Mouse (Mus musculus) lung, postnatal 36 days (tissue): ENCODE measurements around the gene Rgl1.

ENCODE experiments used
- DNase-seq: peaks from one replicate; pipeline ENCODE4 v3.0.0; 2022; ENCODE audit warnings: mixed read lengths

Gene Rgl1

DNA sequence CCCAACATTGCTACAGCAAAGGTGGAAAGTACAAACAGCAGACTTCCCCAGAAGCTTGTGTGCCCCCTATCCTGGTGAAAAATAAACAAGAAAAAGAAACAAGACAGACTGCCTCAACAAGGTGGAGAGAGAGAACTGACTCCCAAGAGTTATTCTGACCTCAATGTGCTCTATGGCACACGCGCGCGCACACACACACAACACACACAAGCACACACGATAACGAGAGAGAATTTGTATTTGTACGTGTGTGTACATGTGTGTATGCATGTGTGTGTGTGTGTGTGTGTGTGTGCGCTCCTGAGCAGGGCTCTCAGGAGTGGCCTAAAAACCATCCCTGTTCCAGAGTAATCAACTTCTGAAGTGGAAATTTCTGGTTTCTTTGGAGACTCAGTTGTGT, 18.5 kb upstream of the Rgl1 start:
- DNase-seq, result no peak

DNA sequence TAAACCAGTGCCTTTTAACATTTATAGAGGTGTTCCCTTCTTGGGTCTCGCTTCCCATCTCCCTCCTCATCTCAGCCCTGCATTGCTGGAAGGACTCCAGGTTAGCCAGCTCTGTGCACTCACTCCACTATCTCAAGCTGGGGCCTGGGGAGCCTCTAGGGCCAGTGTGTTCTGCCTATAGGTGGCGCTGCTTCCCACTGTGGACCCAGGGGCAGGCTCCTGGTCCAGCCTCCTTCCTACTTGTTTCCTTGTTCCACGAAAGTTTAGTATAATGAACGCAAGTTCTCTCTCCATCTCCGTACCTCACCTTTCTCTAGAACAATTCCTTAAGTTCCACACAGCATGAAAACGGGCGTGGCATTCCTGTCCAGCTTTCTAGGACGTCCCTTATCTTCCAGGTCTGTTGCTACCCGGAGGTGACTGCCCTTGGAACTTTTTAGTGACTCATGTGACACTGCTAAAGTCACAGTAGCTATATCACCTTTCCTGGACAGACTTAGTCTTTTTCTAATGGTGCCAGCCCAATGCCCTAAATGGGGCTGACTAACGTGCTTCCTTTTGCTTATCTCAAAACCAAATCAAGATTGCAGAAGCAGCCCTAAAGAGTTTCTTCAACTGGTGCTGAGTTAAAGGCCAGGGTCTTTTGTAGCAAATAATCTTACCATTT, 13.1 kb upstream of the Rgl1 start:
- DNase-seq, result peak; percentile 84

DNA sequence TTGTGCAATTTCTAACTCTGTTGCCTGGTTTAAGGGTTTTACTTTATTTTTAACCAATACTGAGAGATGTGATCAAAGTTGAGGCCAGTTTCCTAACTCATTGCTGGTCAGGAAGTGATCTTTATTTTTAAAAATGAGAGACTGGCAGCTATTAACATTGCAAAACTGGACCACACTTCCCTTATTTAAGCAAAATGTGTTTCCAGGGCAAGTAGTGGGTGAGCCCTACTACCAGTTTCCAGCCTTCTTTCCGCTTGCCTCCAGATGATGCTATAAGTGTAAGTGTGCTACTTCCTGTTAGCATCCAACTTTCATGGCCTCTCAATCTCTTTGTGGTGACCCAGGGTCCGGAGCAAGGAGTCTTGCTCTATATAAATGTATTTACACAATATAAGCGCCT, 8.4 kb upstream of the Rgl1 start:
- peak; percentile 16 for DNase-seq

DNA sequence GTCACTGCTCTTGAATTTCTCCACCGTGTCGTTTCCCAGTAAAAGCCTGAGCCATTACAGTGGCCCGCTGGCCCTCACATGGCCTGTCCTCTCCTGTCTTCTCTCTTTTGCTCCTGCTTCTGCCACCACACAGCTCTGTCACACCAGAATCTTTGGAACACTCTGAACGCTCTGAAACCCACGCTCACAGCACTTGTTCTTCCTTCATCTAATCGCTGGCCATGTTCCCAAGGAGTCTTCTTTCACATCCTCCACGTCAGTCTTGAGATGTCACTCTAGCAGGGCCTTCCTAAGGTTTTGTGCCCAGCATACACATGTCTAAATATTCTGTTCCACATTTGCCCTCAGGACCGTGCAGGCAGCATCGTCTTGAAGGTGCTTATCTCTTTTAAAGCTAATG, 4.9 kb upstream of the Rgl1 start:
- no peak for DNase-seq

DNA sequence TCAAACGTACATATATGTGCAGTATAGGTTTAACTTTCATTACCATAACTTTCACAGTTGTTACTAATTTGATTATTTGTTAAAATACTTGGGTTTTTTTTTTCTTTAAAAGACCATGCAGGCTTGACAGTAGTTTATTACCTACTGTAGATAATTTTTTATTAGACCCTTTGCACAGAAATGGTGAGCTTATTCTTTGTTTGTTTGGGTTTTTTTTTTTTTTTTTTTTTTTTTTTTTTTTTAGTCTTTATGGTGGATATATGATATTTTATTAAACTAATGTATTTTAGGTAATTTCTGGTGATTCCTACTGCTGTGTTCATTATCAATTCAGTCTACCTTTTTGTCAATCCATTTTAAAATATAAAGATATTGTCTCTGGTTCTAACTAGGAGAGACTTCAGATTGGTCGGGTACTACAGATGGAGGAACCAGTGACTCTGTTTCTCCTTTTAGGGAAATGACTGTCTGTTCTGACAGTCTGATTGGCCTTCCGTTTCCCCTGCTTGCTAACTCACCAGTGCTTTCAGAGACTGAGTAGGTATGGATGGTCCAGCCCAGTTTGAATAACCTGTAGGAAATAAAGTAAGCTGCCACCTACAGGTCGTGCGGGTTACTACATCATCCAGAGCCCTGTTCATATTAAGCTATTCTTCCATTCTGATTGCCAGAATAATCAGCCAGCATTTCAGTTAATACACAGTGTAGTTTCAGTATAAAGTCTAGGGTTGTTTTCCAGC, 1.8 kb upstream of the Rgl1 start:
- DNase-seq, result peak; percentile 95

DNA sequence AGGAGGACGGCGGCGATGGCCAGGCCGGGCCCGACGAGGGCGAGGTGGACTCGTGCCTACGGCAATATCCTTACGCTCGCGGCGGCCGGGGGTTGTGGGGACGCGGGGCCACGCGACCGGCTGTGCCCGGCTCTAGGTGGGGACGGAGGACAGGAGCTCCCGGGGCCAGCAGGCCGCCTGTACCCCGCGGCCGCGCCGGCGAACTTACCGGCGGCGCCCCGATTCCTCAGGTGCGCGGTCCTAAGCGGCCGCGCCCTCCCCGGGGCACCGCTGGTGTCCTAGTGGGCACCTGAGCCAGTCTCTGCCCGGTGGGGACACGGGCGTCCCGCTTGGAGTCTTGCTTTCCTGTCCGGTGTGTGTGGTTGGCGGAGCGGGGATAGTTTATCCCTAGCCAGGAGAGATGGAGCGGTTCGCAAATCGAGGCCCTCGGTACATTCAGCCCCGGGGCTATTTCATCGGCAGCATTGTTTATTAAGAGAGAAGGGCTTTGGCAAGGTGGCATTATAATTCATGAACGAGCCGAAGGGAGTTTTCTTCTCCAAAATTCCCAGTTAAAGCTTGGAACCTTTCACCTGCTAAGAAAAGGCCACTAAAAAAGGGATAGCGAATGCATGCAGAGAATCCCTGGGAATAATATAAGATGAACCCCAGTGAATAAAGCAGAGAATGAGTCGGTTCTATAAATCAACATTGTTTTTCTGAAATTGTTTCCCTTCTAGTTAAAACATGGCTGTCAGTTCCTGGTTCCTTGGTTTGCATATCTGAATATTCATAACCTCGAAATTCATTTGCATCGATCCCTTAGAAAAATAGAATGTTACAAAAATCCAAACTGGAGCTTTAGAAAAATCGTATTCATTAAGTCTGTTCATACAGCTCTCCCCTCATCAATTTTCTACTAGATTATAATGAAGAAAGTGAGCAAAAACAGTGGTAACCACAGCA, 925 bp upstream of the Rgl1 start:
- DNase-seq, result peak; percentile 30

DNA sequence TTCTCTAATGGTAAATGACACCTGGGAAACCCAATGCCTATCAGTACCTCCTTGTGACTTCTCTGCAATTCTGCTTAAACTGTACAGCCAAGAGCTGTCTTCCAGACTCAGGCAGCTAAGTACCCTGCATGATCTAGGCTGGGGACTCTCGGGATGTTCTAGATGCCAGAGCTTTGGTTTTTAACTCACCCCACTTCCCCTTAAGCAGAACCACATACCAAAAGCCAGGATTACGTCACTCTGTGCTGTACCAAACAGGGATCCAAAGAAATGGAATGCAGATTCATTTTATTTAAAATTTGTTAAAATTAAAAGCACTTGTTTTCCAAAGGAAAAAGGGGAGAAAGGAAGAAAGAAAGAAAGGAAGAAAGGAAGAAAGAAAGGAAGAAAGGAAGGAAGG, 4.4 kb downstream of the Rgl1 start:
- no peak for DNase-seq

DNA sequence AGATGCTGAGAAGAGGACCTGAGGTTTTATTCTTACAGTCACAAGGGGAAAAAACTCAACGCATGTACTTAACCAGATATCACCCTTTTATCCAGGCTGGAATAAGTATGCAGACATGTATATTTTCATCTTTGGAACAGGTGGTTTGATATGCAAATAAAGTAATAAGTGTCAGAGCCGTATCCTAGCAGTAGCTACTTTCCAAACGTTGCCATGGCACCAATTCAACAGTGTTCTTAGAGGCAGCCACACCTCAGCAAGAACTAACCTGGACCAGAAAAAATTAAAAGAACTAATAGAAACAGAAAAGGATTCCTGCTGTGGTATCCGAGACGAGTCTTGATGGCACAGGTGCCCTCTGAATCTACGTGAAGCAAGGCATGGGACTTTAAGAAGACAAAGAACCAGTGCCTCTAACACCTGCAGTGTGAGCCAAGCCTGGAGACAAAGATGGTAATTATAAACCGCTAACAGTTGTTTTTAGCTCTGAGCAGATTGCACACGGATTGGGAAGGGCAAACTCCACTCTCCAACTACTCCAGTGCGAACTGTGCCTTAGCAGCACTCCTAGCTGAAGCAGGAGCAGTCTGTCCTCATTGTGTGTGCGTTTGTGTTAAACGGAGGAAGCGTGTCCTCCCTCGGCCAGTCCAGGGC, 15.7 kb downstream of the Rgl1 start, which contains the start of gene Apobec4:
Gene Apobec4, plus strand, starts transcription at position 240 of the 654 bp plus-strand sequence.
- DNase-seq, result peak; percentile 30

DNA sequence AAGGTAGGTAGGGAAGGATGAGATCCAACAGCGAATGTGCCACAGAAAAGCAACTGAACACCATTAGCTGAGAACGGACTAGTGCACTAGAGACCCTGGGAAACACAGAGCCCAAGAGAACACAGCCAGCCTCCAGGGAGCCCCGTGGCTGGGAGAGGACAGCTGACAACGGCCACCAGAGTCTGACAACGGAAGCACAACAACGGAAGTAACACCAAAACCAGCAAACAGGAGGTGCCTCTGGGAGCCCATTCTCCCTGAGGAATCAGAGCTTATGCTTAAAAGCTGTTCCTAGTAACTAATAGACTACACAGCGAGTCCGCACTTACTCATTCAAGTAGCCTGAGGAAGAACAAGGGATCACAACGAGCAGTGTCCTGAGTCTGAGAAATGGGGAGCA, 16.9 kb downstream of the Rgl1 start:
- peak; percentile 13 for DNase-seq

DNA sequence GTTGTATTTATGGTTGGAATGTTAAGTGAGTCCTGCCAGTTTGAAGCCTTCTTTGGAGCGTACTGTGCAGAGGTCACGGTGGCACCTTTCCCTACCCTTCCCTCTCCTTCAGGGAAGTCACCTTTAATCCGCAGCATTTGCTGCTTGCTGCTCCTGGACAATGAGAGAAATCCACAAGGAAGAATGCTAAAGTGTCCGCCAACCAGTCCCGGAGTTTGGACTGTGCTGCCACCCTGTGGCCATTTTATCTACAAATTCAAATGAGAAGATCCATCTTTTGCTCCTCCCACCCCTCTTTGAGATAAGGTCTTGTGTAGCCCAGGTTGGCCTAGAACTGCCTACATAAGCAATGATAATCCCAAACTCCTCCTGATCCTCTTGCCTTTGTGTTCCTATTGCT, 19.7 kb downstream of the Rgl1 start:
- peak; percentile 95 for DNase-seq

DNA sequence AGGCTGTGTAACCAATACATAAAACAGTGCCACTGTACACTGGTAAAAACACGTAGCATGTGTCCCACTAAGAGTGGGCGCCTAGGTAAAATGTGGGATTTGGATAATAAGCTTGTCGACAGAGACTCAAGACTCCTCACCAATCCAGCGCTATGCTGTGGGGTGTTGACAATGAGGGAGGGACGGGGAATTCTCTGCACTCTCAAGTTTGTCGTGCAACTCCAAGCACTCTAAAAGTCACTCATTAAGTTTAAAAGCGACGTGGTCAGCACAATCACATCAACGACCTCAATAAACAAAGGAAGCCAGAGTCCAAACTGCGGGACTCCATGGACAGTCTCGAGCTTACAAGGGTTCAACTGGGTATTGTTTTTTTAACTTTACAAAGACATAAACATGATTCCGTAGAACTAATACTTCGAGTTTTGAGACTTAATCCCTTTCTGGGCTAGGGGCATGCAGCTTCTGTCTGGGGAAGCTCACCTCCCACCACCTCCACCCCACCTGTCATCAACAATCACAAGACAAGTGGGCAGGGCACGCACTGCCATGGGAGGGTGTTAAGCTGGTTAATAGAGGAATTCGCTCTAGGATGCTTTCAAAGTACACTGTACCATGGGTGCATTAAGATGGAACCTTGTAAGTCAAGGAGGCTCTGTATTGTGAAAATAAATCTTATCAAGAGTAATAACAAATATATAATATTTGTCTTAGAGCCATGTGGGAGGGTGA, 22.9 kb downstream of the Rgl1 start:
- no peak for DNase-seq

DNA sequence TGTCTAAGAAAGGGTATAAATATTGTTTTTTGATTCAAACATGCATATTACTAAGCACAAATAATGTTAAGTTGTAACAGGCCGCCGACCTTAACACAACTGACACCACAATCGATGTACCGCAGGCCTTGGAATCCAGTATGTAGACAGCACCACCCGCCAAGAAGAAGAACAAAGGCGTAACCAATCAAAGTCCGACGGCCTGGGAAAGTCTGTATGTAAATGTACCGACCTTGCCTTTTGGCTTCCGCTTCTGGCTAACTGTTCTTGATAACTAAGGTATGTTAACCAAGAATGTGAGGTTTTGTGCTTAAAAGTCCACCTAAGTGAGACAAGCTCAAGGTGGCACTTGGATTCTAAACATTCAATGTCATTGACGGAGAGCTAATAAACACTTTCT, 26.8 kb downstream of the Rgl1 start:
- no peak for DNase-seq

DNA sequence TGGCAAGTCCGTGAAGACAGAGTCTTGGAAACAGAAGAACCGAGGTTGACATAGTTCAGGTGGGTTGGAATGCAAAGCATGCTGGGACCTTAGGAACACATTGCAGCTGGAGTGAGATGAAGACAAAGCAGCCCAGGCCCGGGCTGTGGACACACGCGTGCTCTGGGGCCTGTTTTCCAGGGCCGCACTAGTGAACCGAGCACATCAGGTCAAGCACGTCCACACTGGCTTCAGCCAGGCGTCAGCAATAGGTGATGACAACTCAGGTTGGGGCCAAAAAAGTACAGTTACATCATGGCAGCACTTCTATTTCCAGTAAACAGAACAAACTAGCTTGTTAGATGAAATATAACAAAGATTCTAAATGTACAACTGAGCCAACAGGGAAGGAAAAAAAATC, 27.4 kb downstream of the Rgl1 start:
- DNase-seq, result no peak

DNA sequence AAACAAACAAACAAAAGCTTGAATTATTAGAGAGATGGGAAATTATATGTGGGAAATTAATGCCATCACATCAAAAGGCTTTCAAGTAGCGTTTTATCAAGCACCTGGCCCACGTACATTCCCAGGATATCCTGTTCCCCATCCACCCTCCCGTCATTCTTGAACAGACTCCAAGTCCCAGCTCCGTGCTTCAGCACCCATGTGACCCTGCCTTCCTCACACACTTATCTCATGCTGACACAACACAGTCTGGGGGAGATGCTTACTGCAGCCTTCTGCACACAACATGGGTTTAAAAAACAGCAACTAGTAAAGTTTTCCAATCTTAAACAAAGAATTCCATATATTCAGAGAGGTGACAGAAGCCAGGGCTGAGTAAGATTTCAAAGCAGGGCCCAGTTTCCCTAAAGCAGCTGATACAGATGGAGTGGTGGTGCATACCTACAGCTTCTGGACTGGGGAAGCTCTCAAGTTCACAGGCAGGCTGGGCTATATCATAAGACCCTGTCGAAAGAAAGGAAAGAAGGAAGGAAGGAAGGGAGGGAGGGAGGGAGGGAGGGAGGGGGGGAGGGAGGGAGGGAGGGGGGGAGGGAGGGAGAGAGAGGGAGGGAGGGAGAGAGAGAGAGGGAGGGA, 38.4 kb downstream of the Rgl1 start:
- DNase-seq, result peak; percentile 46

DNA sequence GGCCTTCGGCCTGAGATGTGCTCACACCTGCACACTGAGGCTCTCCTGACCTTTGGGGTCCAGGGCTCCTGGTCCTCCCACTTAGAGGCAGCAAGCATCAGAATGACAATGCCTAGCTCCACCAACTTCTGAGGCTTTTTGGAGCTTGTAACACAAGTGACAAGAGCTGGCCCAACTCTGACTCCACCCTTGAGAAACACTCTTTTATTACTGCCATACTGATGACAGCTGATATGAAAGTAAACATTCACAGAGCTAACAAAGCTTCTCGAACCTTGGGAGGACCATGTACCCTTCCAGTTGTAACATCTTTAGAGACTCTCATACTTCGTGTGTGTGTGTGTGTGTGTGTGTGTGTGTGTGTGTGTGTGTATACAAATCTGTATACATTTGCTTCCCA, 40.1 kb downstream of the Rgl1 start:
- DNase-seq, result no peak

DNA sequence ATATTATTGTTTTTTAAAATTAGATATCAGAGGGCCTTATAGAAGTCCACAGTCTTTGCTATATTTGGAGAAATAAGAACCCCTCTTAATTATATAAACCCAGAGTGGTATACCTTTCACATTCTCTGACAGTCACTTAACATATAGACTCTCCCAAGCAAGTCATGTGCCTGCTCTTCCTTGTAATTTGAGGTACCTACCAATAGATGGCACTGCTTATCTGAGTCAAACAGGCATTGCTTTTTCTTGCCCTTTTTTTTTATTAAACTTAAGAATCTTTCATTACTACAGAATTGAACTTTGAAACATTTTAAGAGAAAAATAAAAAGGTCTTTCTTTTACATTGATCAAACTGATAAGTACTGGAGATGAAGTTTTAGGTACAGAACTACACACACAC, 41.9 kb downstream of the Rgl1 start:
- DNase-seq, result no peak

DNA sequence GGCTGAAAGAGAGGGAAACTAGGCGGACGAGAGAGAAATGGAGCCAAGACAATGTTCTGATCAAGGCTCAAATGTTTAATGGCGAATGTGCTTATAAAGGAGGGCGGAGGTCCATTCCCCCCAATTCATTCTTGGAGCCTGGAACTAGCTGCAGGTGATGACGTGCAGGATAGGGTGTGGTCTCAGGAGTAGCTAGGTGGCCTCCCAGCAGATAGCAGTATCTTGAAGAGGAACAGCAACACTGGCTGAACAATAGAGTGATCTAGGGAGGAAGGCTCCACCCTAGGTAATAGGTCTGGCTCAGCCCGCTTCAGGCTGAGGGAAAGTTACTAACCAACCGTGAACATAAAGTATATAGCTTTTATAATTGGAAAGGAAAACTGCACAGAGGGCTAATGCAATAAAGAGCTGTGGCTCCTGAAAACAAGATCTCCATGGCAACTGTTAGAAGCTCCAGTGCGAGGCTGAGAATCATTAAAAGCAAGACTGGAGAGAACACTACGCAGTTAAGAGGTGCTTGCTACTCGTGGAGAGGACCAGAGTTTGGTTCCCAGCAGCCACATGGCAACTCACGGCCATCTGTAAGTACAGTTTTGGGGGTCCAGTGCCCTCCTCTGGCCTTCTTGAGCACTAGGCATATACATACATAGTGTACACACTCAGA, 44.5 kb downstream of the Rgl1 start:
- DNase-seq, result no peak

DNA sequence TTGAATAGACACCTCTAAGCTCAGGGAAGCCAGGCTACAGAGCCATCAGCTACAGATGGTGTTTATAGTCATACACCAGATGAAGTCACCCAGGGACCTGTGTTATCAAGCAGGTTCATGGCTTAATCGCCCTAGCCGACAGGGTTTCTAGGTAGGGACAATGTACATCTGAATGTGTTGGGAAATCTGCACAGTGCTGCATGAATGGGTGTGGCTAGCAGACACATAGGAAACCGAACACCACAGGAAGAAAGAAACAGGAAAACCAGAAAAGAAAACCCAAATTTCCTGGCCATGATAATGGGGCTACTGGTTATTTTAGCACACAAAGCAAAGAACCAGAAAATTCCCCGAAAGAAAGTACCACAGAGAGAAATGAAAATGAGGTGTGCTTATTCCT, 45.2 kb downstream of the Rgl1 start:
- DNase-seq, result no peak

DNA sequence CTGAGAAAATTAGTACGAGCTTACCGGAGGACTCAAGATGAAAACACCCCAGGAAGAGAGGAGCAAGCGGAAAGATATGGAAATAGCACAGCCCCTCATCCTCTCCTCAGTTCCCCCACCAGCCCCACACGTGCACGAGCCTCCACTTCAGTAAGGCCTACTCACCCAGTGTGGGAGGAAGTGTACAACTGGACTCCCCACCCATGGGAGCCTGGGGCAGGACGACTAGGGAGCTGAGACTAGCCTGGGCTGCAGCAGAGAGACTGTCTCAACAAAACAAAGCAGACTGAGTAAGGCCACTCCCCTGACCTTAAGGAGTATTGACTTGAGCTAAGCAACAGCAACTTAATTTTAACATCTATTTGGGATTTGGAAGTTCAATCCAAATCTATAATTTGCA, 48.0 kb downstream of the Rgl1 start:
- DNase-seq, result no peak

DNA sequence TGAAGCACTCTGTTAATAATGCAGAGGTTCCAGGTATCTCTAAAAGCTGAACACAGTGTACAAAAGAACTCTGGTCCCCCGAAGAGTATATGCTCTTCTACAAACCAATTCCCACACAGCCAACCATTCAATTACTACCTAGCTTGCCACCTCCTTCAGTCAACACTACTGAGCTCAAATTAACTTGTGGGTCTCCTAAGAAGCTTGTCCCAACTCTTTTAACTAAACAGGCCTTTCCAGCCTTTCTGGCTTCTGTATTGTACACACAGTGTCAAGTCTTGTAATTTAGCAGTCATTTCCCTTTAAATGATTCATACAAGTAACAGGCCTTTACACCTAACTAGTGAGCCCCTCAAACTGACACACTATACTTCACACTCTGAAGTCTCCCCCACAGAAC, 48.8 kb downstream of the Rgl1 start:
- DNase-seq, result no peak

DNA sequence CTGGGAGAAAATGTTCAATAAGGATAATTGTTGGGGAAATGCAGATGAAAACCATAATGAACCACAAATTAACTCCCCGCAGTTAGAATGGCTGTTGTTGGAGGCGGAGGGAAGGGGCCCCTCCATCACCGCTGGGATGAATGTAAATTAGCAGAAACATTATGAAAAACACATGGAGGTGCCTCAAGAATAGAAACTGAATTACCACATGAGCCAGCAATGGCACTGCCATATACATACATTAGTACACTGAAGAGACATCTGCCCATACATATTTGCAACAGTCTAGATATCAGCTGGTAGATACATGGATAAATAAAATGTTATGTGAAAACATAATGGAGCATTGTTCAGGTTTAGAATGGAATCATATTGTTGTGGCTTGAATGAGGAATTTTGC, 51.7 kb downstream of the Rgl1 start:
- DNase-seq, result no peak
